Mouse (Mus musculus) hindbrain, embryonic 16.5 days (tissue): ENCODE measurements around the gene Prrg2. TPM values are rescaled to one million over a fixed set of nuclear protein-coding genes. Genes with fewer than 3 reads are reported as not detected.

Experiments used
- ATAC-seq: fragments of 200-750 bp; cut with Nextera tagmentation; 2 replicates; pipeline ENCODE4 v1.8.0; 2017; ENCODE audit warnings: moderate TSS enrichment, moderate library complexity
- H3K27ac ChIP-seq: fragments of 300-500 bp; sonication (generic); 2 replicates; pipeline ENCODE4 v1.5.1; 2014; ENCODE audit warnings: low read depth, mild to moderate bottlenecking, control low read depth, low read length, moderate library complexity
- H3K27me3 ChIP-seq: fragments of 300-500 bp; sonication (generic); replicated peaks from 2 replicates; pipeline ENCODE4 v1.6.1; 2014; ENCODE audit warnings: low read length; ENCODE audit not compliant: control insufficient read depth, insufficient read depth
- H3K36me3 ChIP-seq: fragments of 300-500 bp; sonication (generic); 2 replicates; pipeline ENCODE4 v1.6.1; 2014; ENCODE audit warnings: mild to moderate bottlenecking, low read length, moderate library complexity, mixed read lengths; ENCODE audit not compliant: control insufficient read depth, insufficient read depth
- H3K4me1 ChIP-seq: fragments of 300-500 bp; sonication (generic); 2 replicates; pipeline ENCODE4 v1.6.1; 2014; ENCODE audit warnings: low read depth, low read length; ENCODE audit not compliant: control insufficient read depth, insufficient read depth
- H3K4me2 ChIP-seq: fragments of 300-500 bp; sonication (generic); 2 replicates; pipeline ENCODE4 v1.6.1; 2014; ENCODE audit warnings: mild to moderate bottlenecking, low read length, control low read depth, moderate library complexity
- H3K4me3 ChIP-seq: fragments of 300-500 bp; sonication (generic); 2 replicates; pipeline ENCODE4 v1.5.1; 2014; ENCODE audit warnings: mild to moderate bottlenecking, low read length, control low read depth, moderate library complexity
- H3K9ac ChIP-seq: fragments of 300-500 bp; sonication (generic); 2 replicates; pipeline ENCODE4 v1.6.1; 2014; ENCODE audit warnings: low read depth, mild to moderate bottlenecking, control low read depth, low read length, moderate library complexity
- H3K9me3 ChIP-seq: fragments of 300-500 bp; sonication (generic); 2 replicates; pipeline ENCODE4 v1.6.1; 2014; ENCODE audit warnings: mild to moderate bottlenecking, low read length, moderate library complexity; ENCODE audit not compliant: control insufficient read depth
- WGBS: fragments of 180-500 bp; shearing (Covaris S2); extraction: QIAGEN DNeasy Blood & Tissue Kit; methylation state at CpG from one replicate; pipeline ENCODE4 v1.1.7; 2014; 5-methylcytosine and 5-hydroxymethylcytosine counted together
- polyA plus RNA-seq: library from polyadenylated mRNA; unstranded; fragments of >200 nt; fragmentation: Nextera tagmentation; extraction: Ambion mirVana; gene quantifications from 2 replicates; pipeline ENCODE4 v1.2.1, GENCODE M21; 2015

Prrg2 gene
- polyA plus RNA-seq, 1 experiment from 2014 or later: 15.7 TPM

- under 1% methylated on average over 32 of the region's 33 CpGs for WGBS
- peak overlapping the region; percentile 93 for H3K4me2 ChIP-seq
- peak overlapping the region; percentile 93 for H3K9ac ChIP-seq
- H3K27me3 ChIP-seq: no peaks in the 10 kb centered on the region
- no peaks in the 10 kb centered on the region for H3K9me3 ChIP-seq
- H3K27ac ChIP-seq: peak overlapping the region; percentile 100
- H3K4me3 ChIP-seq: peak overlapping the region; percentile 64
- H3K36me3 ChIP-seq: peaks cover 14% of the 10 kb centered on the region
- ATAC-seq: peak; percentile 92
- peaks cover 20% of the 10 kb centered on the region for H3K4me1 ChIP-seq
These were observed 8.5 kb downstream of the Prrg2 start for GRCm38 (mm10) chr7:45053931-45054510.

GRCm38 (mm10) chr7:45053117-45053930, 9.2 kb downstream of the Prrg2 start:
- Histone ChIP-seq H3K36me3 (peaks cover 21% of the 10 kb centered on the region), H3K4me3 (peak overlapping the region; percentile 64), H3K27me3 (no peaks in the 10 kb centered on the region), H3K4me2 (peak overlapping the region; percentile 93), H3K9ac (peak overlapping the region; percentile 93), H3K9me3 (no peaks in the 10 kb centered on the region), H3K4me1 (peaks cover 18% of the 10 kb centered on the region), H3K27ac (peak overlapping the region; percentile 100)
- 0% methylated on average over 25 of the region's 59 CpGs for WGBS
- ATAC-seq: peak; percentile 45

- 0% methylated on average over 10 of the region's 18 CpGs for WGBS
- peaks cover 26% of the 10 kb centered on the region for H3K36me3 ChIP-seq
- no peak; the same call in 1 of the 2 replicates for ATAC-seq
These were observed 9.7 kb downstream of the Prrg2 start, which contains the start of gene Prr12 for GRCm38 (mm10) chr7:45052862-45053116. Gene Prr12 (minus strand): TSS chr7:45052881.

GRCm38 (mm10) chr7:45052181-45052861, 10.2 kb downstream of the Prrg2 start:
- Histone ChIP-seq H3K27ac (peak overlapping the region; percentile 100), H3K36me3 (peaks cover 31% of the 10 kb centered on the region), H3K4me3 (peak overlapping the region; percentile 64), H3K9ac (peak overlapping the region; percentile 93), H3K4me1 (peaks cover 18% of the 10 kb centered on the region), H3K9me3 (no peaks in the 10 kb centered on the region), H3K4me2 (peak overlapping the region; percentile 93), H3K27me3 (no peaks in the 10 kb centered on the region)
- ATAC-seq: no peak
- under 1% methylated on average over 37 of the region's 38 CpGs for WGBS

More at GRCm38 (mm10) chr7:45052862-45053116, 9.7 kb downstream of the Prrg2 start, which contains the start of gene Prr12:
- Histone ChIP-seq H3K9ac (peak within 1 kb of the TSS; percentile 93), H3K27ac (peak within 1 kb of the TSS; percentile 100), H3K9me3 (no peaks in the 10 kb centered on the region), H3K4me1 (peaks cover 18% of the 10 kb centered on the region), H3K4me3 (peak within 1 kb of the TSS; percentile 64), H3K4me2 (peak within 1 kb of the TSS; percentile 93), H3K27me3 (no peaks in the 10 kb centered on the region)

GRCm38 (mm10) chr7:45051601-45051974, 10.9 kb downstream of the Prrg2 start:
- WGBS: under 1% methylated on average over 13 of the region's 13 CpGs
- H3K4me3 ChIP-seq: peak overlapping the region; percentile 64
- H3K36me3 ChIP-seq: peaks cover 38% of the 10 kb centered on the region
- H3K4me2 ChIP-seq: peak overlapping the region; percentile 93
- no peaks in the 10 kb centered on the region for H3K27me3 ChIP-seq
- no peaks in the 10 kb centered on the region for H3K9me3 ChIP-seq
- H3K4me1 ChIP-seq: peaks cover 18% of the 10 kb centered on the region
- peak overlapping the region; percentile 93 for H3K9ac ChIP-seq
- H3K27ac ChIP-seq: peak overlapping the region; percentile 100
- no peak for ATAC-seq

GRCm38 (mm10) chr7:45050945-45051600, 11.4 kb downstream of the Prrg2 start:
- 4% methylated on average over 16 of the region's 16 CpGs for WGBS
- H3K27ac ChIP-seq: peak overlapping the region; percentile 100
- ATAC-seq: peak; percentile 48
- H3K4me3 ChIP-seq: peak overlapping the region; percentile 64
- H3K4me1 ChIP-seq: peaks cover 18% of the 10 kb centered on the region
- H3K9me3 ChIP-seq: no peaks in the 10 kb centered on the region
- H3K4me2 ChIP-seq: peak overlapping the region; percentile 93
- H3K27me3 ChIP-seq: no peaks in the 10 kb centered on the region
- peaks cover 42% of the 10 kb centered on the region for H3K36me3 ChIP-seq
- H3K9ac ChIP-seq: peak overlapping the region; percentile 93

GRCm38 (mm10) chr7:45048923-45049657, 13.4 kb downstream of the Prrg2 start:
- Histone ChIP-seq H3K9me3 (no peaks in the 10 kb centered on the region), H3K4me3 (no peak overlapping the region), H3K4me2 (no peak overlapping the region), H3K36me3 (peaks cover 59% of the 10 kb centered on the region), H3K27ac (no peak overlapping the region), H3K27me3 (no peaks in the 10 kb centered on the region), H3K4me1 (peaks cover 18% of the 10 kb centered on the region), H3K9ac (no peak overlapping the region)
- 93% methylated on average over 23 of the region's 23 CpGs for WGBS
- ATAC-seq: no peak

GRCm38 (mm10) chr7:45048001-45048890, 14.2 kb downstream of the Prrg2 start:
- no peak overlapping the region for H3K9ac ChIP-seq
- WGBS: 91% methylated on average over 38 of the region's 38 CpGs

More at GRCm38 (mm10) chr7:45048001-45048890, 14.2 kb downstream of the Prrg2 start:
- H3K9me3 ChIP-seq: no peaks in the 10 kb centered on the region
- H3K4me3 ChIP-seq: no peak overlapping the region
- H3K36me3 ChIP-seq: peaks cover 63% of the 10 kb centered on the region
- peaks cover 18% of the 10 kb centered on the region for H3K4me1 ChIP-seq
- no peak overlapping the region for H3K4me2 ChIP-seq
- no peak overlapping the region for H3K27ac ChIP-seq
- no peaks in the 10 kb centered on the region for H3K27me3 ChIP-seq
- ATAC-seq: no peak
